Mouse (Mus musculus) liver, embryonic 15.5 days (tissue): ENCODE data around the gene Myo1d. TPM values are rescaled to one million over a fixed set of nuclear protein-coding genes. Genes with fewer than 3 reads are reported as not detected.

Experiments used
- ATAC-seq: fragments of 200-750 bp; cut with Nextera tagmentation; 2 replicates; pipeline ENCODE4 v1.8.0; 2017; ENCODE audit warnings: moderate number of reproducible peaks, mild to moderate bottlenecking, moderate library complexity; ENCODE audit not compliant: insufficient read depth
- H3K27ac ChIP-seq: fragments of 300-500 bp; sonication (generic); replicated peaks from 2 replicates; pipeline ENCODE4 v1.5.1; 2015; ENCODE audit warnings: mild to moderate bottlenecking, inconsistent platforms
- H3K27me3 ChIP-seq: fragments of 300-500 bp; sonication (generic); 2 replicates; pipeline ENCODE4 v1.6.1; 2015; ENCODE audit warnings: mild to moderate bottlenecking, inconsistent platforms
- H3K36me3 ChIP-seq: fragments of 300-500 bp; sonication (generic); replicated peaks from 2 replicates; pipeline ENCODE4 v1.6.1; 2015; ENCODE audit warnings: moderate library complexity, mild to moderate bottlenecking, inconsistent platforms
- H3K4me1 ChIP-seq: fragments of 300-500 bp; sonication (generic); replicated peaks from 2 replicates; pipeline ENCODE4 v1.6.1; 2015; ENCODE audit warnings: inconsistent platforms
- H3K4me2 ChIP-seq: fragments of 300-500 bp; sonication (generic); 2 replicates; pipeline ENCODE4 v1.6.1; 2015; ENCODE audit warnings: moderate library complexity, mild to moderate bottlenecking, inconsistent platforms
- H3K4me3 ChIP-seq: fragments of 300-500 bp; sonication (generic); replicated peaks from 2 replicates; pipeline ENCODE4 v1.5.1; 2015; ENCODE audit warnings: mild to moderate bottlenecking, inconsistent platforms
- H3K9ac ChIP-seq: fragments of 300-500 bp; sonication (generic); 2 replicates; pipeline ENCODE4 v1.6.1; 2015; ENCODE audit warnings: moderate library complexity, mild to moderate bottlenecking, inconsistent platforms
- H3K9me3 ChIP-seq: fragments of 300-500 bp; sonication (generic); replicated peaks from 2 replicates; pipeline ENCODE4 v1.6.1; 2016; ENCODE audit warnings: inconsistent platforms
- WGBS: fragments of 180-500 bp; shearing (Covaris S2); methylation state at CpG from one replicate; pipeline ENCODE4 v1.1.7; 2015; ENCODE audit warnings: mixed read lengths; ENCODE audit not compliant: insufficient replicate concordance; 5-methylcytosine and 5-hydroxymethylcytosine counted together
- polyA plus RNA-seq: library from polyadenylated mRNA; unstranded; fragments of >200 nt; fragmentation: Nextera tagmentation; extraction: Ambion mirVana; gene quantifications from 2 replicates; pipeline ENCODE4 v1.2.1, GENCODE M21; 2015

The Myo1d gene
- polyA plus RNA-seq, 1 experiment from 2014 or later: 8.6 TPM

GRCm38 (mm10) chr11:80489172-80489881, 290.5 kb downstream of the Myo1d start:
- no peak overlapping the region for H3K4me3 ChIP-seq
- no peaks in the 10 kb centered on the region for H3K27me3 ChIP-seq
- ATAC-seq: 0 out of 2 replicates have a peak, but pooled peaks have one; percentile 6
- WGBS: 31% methylated on average over 12 of the region's 12 CpGs
- no peaks in the 10 kb centered on the region for H3K9me3 ChIP-seq
- H3K4me1 ChIP-seq: no peaks in the 10 kb centered on the region
- H3K27ac ChIP-seq: 0 out of 2 replicates have a peak overlapping the region, but pooled peaks have one; percentile 8
- no peak overlapping the region for H3K9ac ChIP-seq
- no peak overlapping the region; the same call in 1 of the 2 replicates for H3K4me2 ChIP-seq
- no peaks in the 10 kb centered on the region for H3K36me3 ChIP-seq

DNA sequence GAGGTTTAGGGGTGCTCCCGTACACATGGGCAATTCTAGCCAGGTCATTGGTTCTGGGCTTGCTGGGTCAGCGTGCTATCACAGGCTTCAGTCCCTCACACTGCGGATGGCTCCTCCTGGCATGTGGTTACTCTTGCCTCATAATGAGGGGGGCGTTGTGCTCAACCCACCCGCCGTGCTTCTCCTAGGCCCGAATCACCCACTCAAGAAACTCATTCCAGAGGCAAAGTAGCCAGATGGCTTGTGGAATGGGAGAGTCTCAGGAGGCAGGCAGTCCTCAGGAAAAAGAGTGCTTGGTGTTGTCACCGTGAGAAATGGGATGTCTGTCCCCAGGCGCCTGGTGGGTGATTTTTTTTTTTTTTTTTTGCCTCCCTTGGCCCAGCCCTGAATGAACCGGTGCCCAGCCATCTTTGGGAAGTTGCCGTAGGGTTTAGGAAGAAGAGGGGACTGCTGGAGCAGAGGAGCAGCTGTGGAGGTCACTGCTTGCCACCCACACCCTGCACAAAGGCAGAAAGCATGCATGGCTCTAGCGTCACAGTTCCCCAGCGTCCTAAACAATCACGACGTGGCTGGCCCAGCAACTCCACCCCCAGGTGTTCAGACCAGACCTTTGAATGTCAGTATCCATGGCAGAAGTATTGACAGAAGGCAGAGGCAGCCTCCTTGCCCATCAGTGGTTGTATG, 291.8 kb downstream of the Myo1d start:
- Histone ChIP-seq H3K9me3 (no peaks in the 10 kb centered on the region), H3K4me2 (no peak overlapping the region), H3K4me3 (no peak overlapping the region), H3K9ac (no peak overlapping the region), H3K27ac (no peak overlapping the region), H3K36me3 (no peaks in the 10 kb centered on the region), H3K27me3 (no peaks in the 10 kb centered on the region), H3K4me1 (no peaks in the 10 kb centered on the region)
- ATAC-seq: no peak
- 72% methylated on average over 15 of the region's 15 CpGs for WGBS

GRCm38 (mm10) chr11:80485622-80486206, 294.1 kb downstream of the Myo1d start:
- no peak overlapping the region for H3K27ac ChIP-seq
- H3K4me1 ChIP-seq: no peaks in the 10 kb centered on the region
- no peak overlapping the region for H3K9ac ChIP-seq
- WGBS: 74% methylated on average over 10 of the region's 10 CpGs
- H3K27me3 ChIP-seq: no peaks in the 10 kb centered on the region
- H3K4me3 ChIP-seq: no peak overlapping the region
- ATAC-seq: no peak
- no peaks in the 10 kb centered on the region for H3K36me3 ChIP-seq
- no peaks in the 10 kb centered on the region for H3K9me3 ChIP-seq
- H3K4me2 ChIP-seq: no peak overlapping the region

DNA sequence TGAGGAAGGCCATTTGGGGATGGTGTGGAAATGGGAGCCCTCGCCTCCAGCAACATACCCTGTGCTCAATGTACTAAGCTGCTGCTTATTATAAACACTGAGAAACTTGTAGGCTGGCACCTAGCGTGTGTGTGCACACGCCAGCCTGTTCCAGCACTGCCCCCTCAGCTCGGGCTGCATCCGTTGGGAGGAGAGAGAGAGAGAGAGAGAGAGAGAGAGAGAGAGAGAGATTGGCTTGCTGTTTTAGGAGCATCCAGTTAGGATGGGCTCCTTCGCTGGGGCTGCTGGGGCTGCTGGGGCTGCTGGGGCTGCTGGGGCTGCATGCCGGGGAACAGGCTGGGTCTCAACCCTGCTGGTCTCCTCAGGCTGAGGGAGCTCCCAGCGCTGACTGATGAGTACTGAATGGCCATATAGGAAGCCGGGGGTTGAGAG, 294.7 kb downstream of the Myo1d start:
- Histone ChIP-seq H3K27ac (no peak overlapping the region), H3K4me1 (no peaks in the 10 kb centered on the region), H3K4me3 (no peak overlapping the region), H3K27me3 (no peaks in the 10 kb centered on the region), H3K9me3 (no peaks in the 10 kb centered on the region), H3K36me3 (no peaks in the 10 kb centered on the region), H3K9ac (no peak overlapping the region), H3K4me2 (no peak overlapping the region)
- 62% methylated on average over 9 of the region's 9 CpGs for WGBS
- ATAC-seq: no peak

GRCm38 (mm10) chr11:80484191-80484791, 295.5 kb downstream of the Myo1d start:
- H3K27ac ChIP-seq: no peak overlapping the region
- H3K9me3 ChIP-seq: no peaks in the 10 kb centered on the region
- ATAC-seq: no peak
- WGBS: 52% methylated on average over 12 of the region's 12 CpGs
- H3K4me3 ChIP-seq: no peak overlapping the region
- H3K4me1 ChIP-seq: no peaks in the 10 kb centered on the region
- no peak overlapping the region for H3K9ac ChIP-seq
- H3K4me2 ChIP-seq: no peak overlapping the region
- H3K36me3 ChIP-seq: no peaks in the 10 kb centered on the region
- H3K27me3 ChIP-seq: peaks cover 5% of the 10 kb centered on the region; the same call in 1 of the 2 replicates

DNA sequence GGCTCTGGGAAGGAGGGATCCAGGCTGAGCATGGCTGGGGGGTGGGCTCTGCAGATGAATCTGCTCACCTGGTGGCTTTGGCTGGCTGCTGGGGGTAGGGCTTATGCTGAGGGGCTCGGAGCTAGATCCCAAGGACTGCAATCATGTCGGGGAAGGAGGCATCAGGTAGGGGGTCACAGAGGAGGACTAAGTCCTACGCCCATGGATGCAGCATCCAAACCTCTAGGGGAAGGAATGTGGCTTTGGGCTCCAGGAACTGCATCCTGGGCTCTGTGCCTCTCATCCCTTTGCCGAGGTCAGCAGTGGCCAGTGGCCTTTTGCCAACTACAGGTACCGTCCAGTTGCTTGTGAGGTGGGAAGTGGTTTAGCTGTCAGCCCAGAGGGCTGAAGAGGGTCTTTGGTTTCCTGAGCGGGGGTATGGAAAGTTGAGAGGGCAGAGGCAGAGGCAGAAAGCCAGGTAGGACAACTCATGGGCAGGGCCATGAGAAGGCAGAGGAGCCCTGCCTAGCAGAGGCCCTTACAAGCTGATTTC, 296.2 kb downstream of the Myo1d start:
- no peak overlapping the region for H3K4me3 ChIP-seq
- no peak overlapping the region for H3K4me2 ChIP-seq
- H3K4me1 ChIP-seq: 0 out of 2 replicates have a peak, but pooled peaks cover under 1% of the 10 kb centered on the region
- 64% methylated on average over 6 of the region's 6 CpGs for WGBS
- H3K27me3 ChIP-seq: peaks cover 10% of the 10 kb centered on the region; the same call in 1 of the 2 replicates
- H3K9me3 ChIP-seq: no peaks in the 10 kb centered on the region
- no peak for ATAC-seq
- no peak overlapping the region for H3K27ac ChIP-seq
- H3K36me3 ChIP-seq: no peaks in the 10 kb centered on the region
- H3K9ac ChIP-seq: no peak overlapping the region

GRCm38 (mm10) chr11:80482921-80483320, 296.9 kb downstream of the Myo1d start:
- H3K4me2 ChIP-seq: no peak overlapping the region
- H3K36me3 ChIP-seq: 0 out of 2 replicates have a peak, but pooled peaks cover 2% of the 10 kb centered on the region
- 77% methylated on average over 7 of the region's 7 CpGs for WGBS
- H3K27me3 ChIP-seq: peaks cover 17% of the 10 kb centered on the region
- ATAC-seq: no peak
- H3K27ac ChIP-seq: no peak overlapping the region
- no peaks in the 10 kb centered on the region for H3K9me3 ChIP-seq
- no peak overlapping the region for H3K9ac ChIP-seq
- peaks cover 7% of the 10 kb centered on the region; the same call in 1 of the 2 replicates for H3K4me1 ChIP-seq
- no peak overlapping the region for H3K4me3 ChIP-seq

DNA sequence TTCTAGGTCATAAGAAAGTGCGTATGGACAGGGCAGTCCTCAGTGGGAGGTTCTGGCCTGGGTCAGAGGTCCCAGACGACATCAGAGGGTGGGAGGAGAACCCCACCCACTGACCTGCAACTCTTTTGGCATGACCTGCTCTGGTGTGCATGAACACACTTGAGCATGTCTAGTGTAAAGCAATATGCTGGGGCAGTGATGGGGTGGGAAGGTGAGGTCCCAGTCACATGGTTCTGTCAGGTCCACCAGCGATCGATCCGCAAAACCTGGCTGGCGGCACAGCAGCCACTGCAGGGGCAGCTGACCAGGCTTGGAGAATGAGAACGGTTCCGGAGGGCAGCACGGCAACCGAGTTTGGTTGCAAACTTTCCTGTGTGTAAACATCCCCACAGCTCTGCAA, 297.5 kb downstream of the Myo1d start:
- Histone ChIP-seq H3K4me1 (peaks cover 13% of the 10 kb centered on the region), H3K9ac (no peak overlapping the region), H3K9me3 (no peaks in the 10 kb centered on the region), H3K27ac (no peak overlapping the region), H3K4me3 (no peak overlapping the region), H3K36me3 (0 out of 2 replicates have a peak, but pooled peaks cover 5% of the 10 kb centered on the region), H3K27me3 (peaks cover 23% of the 10 kb centered on the region), H3K4me2 (no peak overlapping the region)
- WGBS: 78% methylated on average over 10 of the region's 10 CpGs
- ATAC-seq: no peak

DNA sequence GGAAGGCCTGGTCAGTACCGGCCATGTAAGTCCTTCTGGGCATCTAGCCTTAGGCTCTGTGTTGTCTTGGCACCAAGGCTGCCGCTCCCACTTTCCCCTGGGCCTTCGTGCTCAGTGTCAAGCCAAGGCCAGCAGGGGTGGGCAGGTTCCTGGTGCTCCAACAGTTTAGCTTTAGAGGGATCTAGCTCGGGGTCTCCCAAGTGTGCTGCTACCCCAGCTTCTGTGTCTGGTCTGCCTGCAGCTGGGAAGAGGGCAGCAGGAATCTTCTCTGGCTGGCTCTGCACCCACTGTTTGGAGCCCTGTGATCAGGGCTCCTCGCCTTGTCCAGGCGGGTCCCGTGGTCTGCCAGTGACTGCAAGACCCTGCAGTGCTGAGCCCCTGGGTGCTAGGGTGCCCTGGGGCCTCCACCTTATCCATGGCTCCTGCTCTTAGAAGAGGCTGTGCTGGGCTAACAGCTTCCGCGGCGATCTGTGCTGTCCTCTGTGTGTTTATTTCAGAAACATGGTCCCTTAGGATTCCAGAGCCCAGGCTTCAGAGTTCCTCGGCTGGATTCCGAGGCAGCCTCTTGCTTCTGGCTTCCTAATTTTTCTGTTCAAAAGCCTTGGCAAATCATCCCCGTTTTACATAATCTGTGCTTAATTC, 298.3 kb downstream of the Myo1d start:
- Histone ChIP-seq H3K27me3 (peaks cover 28% of the 10 kb centered on the region), H3K9me3 (no peaks in the 10 kb centered on the region), H3K27ac (no peak overlapping the region), H3K9ac (no peak overlapping the region), H3K4me3 (no peak overlapping the region), H3K4me1 (peaks cover 21% of the 10 kb centered on the region), H3K36me3 (0 out of 2 replicates have a peak, but pooled peaks cover 5% of the 10 kb centered on the region), H3K4me2 (no peak overlapping the region)
- ATAC-seq: no peak
- WGBS: 75% methylated on average over 13 of the region's 13 CpGs
